In the genomic region with DNA sequence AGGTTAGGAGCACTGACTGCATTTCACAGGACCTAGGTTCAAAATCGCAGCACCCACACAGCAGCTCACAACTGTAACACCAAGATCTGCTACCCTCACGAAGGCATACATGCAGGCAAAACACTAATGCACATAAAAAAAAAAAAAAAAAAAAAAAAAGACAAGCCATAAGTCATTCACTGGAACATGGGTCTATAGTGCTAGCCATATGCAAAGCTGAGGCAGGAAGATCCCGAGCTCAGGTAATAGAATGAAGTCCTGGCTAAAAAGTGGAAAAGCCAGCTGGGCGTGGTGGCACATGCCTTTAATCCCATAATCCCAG, we compare ENCODE assay signal across 15 mouse cellular contexts. TPM values are rescaled to one million over a fixed set of nuclear protein-coding genes. Genes with fewer than 3 reads are reported as not detected.
DNase-seq lines count a peak whose midpoint lies in the region; ATAC-seq and TF ChIP-seq lines count a peak whose summit lies in the region.
"Had no signal": no experiment of that assay in that cellular context is flagged by ENCODE, and none has a peak within 500 bp of the region (broad histone marks: within the 10 kb centered on the region; RNA-seq: fewer than 3 reads in every experiment).

No protein-coding gene starts in this region.

- TF ChIP-seq EP300 in heart, postnatal 0 days (IDR thresholded peaks at IDR 0.05; ENCODE audit: low read depth), result no peak

- H3K9ac ChIP-seq in heart, postnatal 0 days (replicated peaks; ENCODE audit: low read depth, low read length), result no peak overlapping the region
- H3K9ac ChIP-seq in embryonic facial prominence, embryonic 13.5 days, result no peak overlapping the region

- H3K27ac ChIP-seq in heart, postnatal 0 days (ENCODE audit: low read depth), result 0 out of 2 replicates have a peak overlapping the region, but pooled peaks have one; percentile 73
- peak overlapping the region; percentile 85 for H3K27ac ChIP-seq in spleen, adult 2 months (ENCODE audit: insufficient read depth, low read length)
- no peak overlapping the region for H3K27ac ChIP-seq in embryonic facial prominence, embryonic 13.5 days
- peak overlapping the region; percentile 72 for H3K27ac ChIP-seq in macrophage

- no peak overlapping the region for H3K4me2 ChIP-seq in heart, postnatal 0 days (ENCODE audit: low read depth, low read length)
- peak overlapping the region; percentile 83; the same call in 1 of the 2 replicates for H3K4me2 ChIP-seq in embryonic facial prominence, embryonic 13.5 days

- TF ChIP-seq CTCF in heart, postnatal 0 days (IDR thresholded peaks at IDR 0.05; ENCODE audit: low read depth), result no peak
- no peak for TF ChIP-seq CTCF in spleen, adult 2 months (IDR thresholded peaks at IDR 0.05; ENCODE audit: extremely low read depth, insufficient read depth, insufficient read length, insufficient replicate concordance)

- no peak overlapping the region for H3K4me3 ChIP-seq in heart, postnatal 0 days (ENCODE audit: low read depth, low read length)
- no peak overlapping the region for H3K4me3 ChIP-seq in spleen, adult 2 months (ENCODE audit: extremely low read depth, insufficient read depth, insufficient read length)
- no peak overlapping the region for H3K4me3 ChIP-seq in embryonic facial prominence, embryonic 13.5 days
- H3K4me3 ChIP-seq in macrophage (ENCODE audit: inconsistent target), result no peak overlapping the region
- H3K4me3 ChIP-seq: megakaryocyte, embryonic 14.5 days had no signal

- peaks cover 40% of the 10 kb centered on the region for H3K4me1 ChIP-seq in heart, postnatal 0 days (ENCODE audit: control insufficient read depth, insufficient read depth)
- H3K4me1 ChIP-seq in spleen, adult 2 months (ENCODE audit: control insufficient read depth, insufficient read depth, insufficient read length), result peaks cover 22% of the 10 kb centered on the region
- peaks cover 25% of the 10 kb centered on the region for H3K4me1 ChIP-seq in embryonic facial prominence, embryonic 13.5 days

- no peak for DNase-seq in heart, postnatal 0 days (ENCODE audit: low spot score)
- no peak for DNase-seq in heart, postnatal 25 days (ENCODE audit: low spot score)
- DNase-seq in spleen, adult 2 months (ENCODE audit: low read depth in 1 of 2, low spot score in 2 of 2), result no peak
- DNase-seq in spleen, postnatal 14 days (ENCODE audit: low spot score in 2 of 2), result no peak
- no peak for DNase-seq in adrenal gland, postnatal 25 days
- no peak for DNase-seq in kidney, postnatal 14 days
- DNase-seq: cerebellum, postnatal 36 days had no signal

- intact Hi-C loops in heart, postnatal 25 days (cut with DNase I), result loop anchor here (5.0 kb wide), 1 partner anchor 292 kb away; no protein-coding TSS in a partner anchor

- ATAC-seq in heart, postnatal 0 days (ENCODE audit: insufficient read depth, low read depth), result no peak
- ATAC-seq in embryonic facial prominence, embryonic 13.5 days (ENCODE audit: insufficient number of reproducible peaks, insufficient read depth, low FRiP score, low TSS enrichment, low read depth), result no peak

- H3K27me3 ChIP-seq in heart, postnatal 0 days (ENCODE audit: control insufficient read depth, insufficient read depth, low read length), result no peaks in the 10 kb centered on the region
- H3K27me3 ChIP-seq in spleen, adult 2 months (ENCODE audit: control insufficient read depth, insufficient read depth, low read length), result no peaks in the 10 kb centered on the region
- H3K27me3 ChIP-seq in embryonic facial prominence, embryonic 13.5 days, result no peaks in the 10 kb centered on the region

- no peak for TF ChIP-seq POLR2A in spleen, adult 2 months (IDR thresholded peaks at IDR 0.05; ENCODE audit: low read depth, low read length)

- peaks cover 30% of the 10 kb centered on the region; the same call in 1 of the 2 replicates for H3K79me2 ChIP-seq in macrophage (ENCODE audit: inconsistent target)

- H3K36me3 ChIP-seq in heart, postnatal 0 days (replicated peaks; ENCODE audit: control insufficient read depth, insufficient read depth, low read length), result peaks cover 26% of the 10 kb centered on the region
- H3K36me3 ChIP-seq in spleen, adult 2 months (ENCODE audit: control insufficient read depth, insufficient read depth, low read length), result peaks cover 11% of the 10 kb centered on the region
- peaks cover 52% of the 10 kb centered on the region for H3K36me3 ChIP-seq in embryonic facial prominence, embryonic 13.5 days
- peaks cover 4% of the 10 kb centered on the region; the same call in 1 of the 2 replicates for H3K36me3 ChIP-seq in macrophage (ENCODE audit: inconsistent target)

- no peaks in the 10 kb centered on the region for H3K9me3 ChIP-seq in heart, postnatal 0 days (replicated peaks; ENCODE audit: control insufficient read depth, low read length)
- peaks cover 7% of the 10 kb centered on the region; the same call in 1 of the 2 replicates for H3K9me3 ChIP-seq in embryonic facial prominence, embryonic 13.5 days

- 78% methylated on average over 4 of the region's 4 CpGs for WGBS in heart, postnatal 0 days
- 51% methylated on average over 4 of the region's 4 CpGs for WGBS in spleen, adult 2 months
- WGBS in embryonic facial prominence, embryonic 13.5 days, result 80% methylated on average over 4 of the region's 4 CpGs
- 43% methylated on average over 4 of the region's 4 CpGs for WGBS in macrophage (ENCODE audit: missing documents)

RNA-seq across cellular contexts. Expression of gene Apoe, which starts 0.8 kb away (rescaled TPM):
- total RNA-seq in heart, postnatal 0 days (2014; rRNA removed; ENCODE audit: low replicate concordance), result 369 and 373 TPM in 2 replicates
- 471 and 552 TPM in 2 replicates for polyA plus RNA-seq in heart, postnatal 0 days (2015; fragmentation: Nextera tagmentation; extraction: Ambion mirVana)
- 100 to 1,000 TPM; 309 to 319 TPM for total RNA-seq in heart, postnatal 25 days (2021)
- polyA plus RNA-seq in spleen, adult 2 months (2012; rRNA removed), result 1,613 and 1,762 TPM in 2 replicates
- polyA plus RNA-seq in embryonic facial prominence, embryonic 13.5 days (2015; fragmentation: Nextera tagmentation; extraction: Ambion mirVana), result 200 and 263 TPM in 2 replicates
- 100 to 1,000 TPM in 24 of 26 experiments, 10 to 100 TPM in 2; 88.7 to 552 (median 167) TPM for total RNA-seq in macrophage (2018; cell fraction: chromatin; rRNA removed)
- total RNA-seq in macrophage (2018; cell fraction: cytosol; rRNA removed), result over 10,000 TPM in 1 of 26 experiments, 1,000 to 10,000 TPM in 25; 2,271 to 10,488 (median 5,747) TPM
- 1,000 to 10,000 TPM in 25 of 26 experiments, 100 to 1,000 TPM in 1; 950 to 5,502 (median 3,280) TPM for total RNA-seq in macrophage (2018; cell fraction: nucleus; rRNA removed)
- polyA plus RNA-seq in macrophage (2018), result 11,661 to 20,761 TPM (median 14,221 TPM) in 3 replicates
- 714 and 971 TPM in 2 replicates for total RNA-seq in adrenal gland, postnatal 25 days (2021)

RNA-seq across cellular contexts. Expression of gene Apoc1, which starts 7.3 kb away (rescaled TPM):
- not detected in 2 replicates for total RNA-seq in heart, postnatal 0 days (2014; rRNA removed; ENCODE audit: low replicate concordance)
- polyA plus RNA-seq in heart, postnatal 0 days (2015; fragmentation: Nextera tagmentation; extraction: Ambion mirVana), result 8.2 and 10.8 TPM in 2 replicates
- total RNA-seq in heart, postnatal 25 days (2021), result 1 to 10 TPM; 1.4 to 2.2 TPM
- 4.3 and 6.7 TPM in 2 replicates for polyA plus RNA-seq in spleen, adult 2 months (2012; rRNA removed)
- 10.3 and 17.3 TPM in 2 replicates for polyA plus RNA-seq in embryonic facial prominence, embryonic 13.5 days (2015; fragmentation: Nextera tagmentation; extraction: Ambion mirVana)
- 1 to 10 TPM in 1 of 26 experiments, not detected in 25; 2.8 TPM for total RNA-seq in macrophage (2018; cell fraction: chromatin; rRNA removed)
- 1 to 10 TPM in 25 of 26 experiments, under 1 TPM in 1; 0.93 to 9.2 (median 2.6) TPM for total RNA-seq in macrophage (2018; cell fraction: cytosol; rRNA removed)
- 1 to 10 TPM in 8 of 26 experiments, not detected in 18; 1.8 to 6.1 (median 2.3) TPM for total RNA-seq in macrophage (2018; cell fraction: nucleus; rRNA removed)
- 4.3 to 4.7 TPM (median 4.4 TPM) in 3 replicates for polyA plus RNA-seq in macrophage (2018)
- 1,269 and 1,513 TPM in 2 replicates for total RNA-seq in adrenal gland, postnatal 25 days (2021)

RNA-seq across cellular contexts. Expression of gene Tomm40, which starts 15.4 kb away (rescaled TPM):
- total RNA-seq in heart, postnatal 0 days (2014; rRNA removed; ENCODE audit: low replicate concordance), result 170 and 172 TPM in 2 replicates
- polyA plus RNA-seq in heart, postnatal 0 days (2015; fragmentation: Nextera tagmentation; extraction: Ambion mirVana), result 164 and 166 TPM in 2 replicates
- 100 to 1,000 TPM; 112 to 113 TPM for total RNA-seq in heart, postnatal 25 days (2021)
- polyA plus RNA-seq in spleen, adult 2 months (2012; rRNA removed), result 51.1 and 66.8 TPM in 2 replicates
- polyA plus RNA-seq in embryonic facial prominence, embryonic 13.5 days (2015; fragmentation: Nextera tagmentation; extraction: Ambion mirVana), result 112 and 139 TPM in 2 replicates
- 100 to 1,000 TPM in 1 of 26 experiments, 10 to 100 TPM in 25; 23.8 to 101 (median 64.7) TPM for total RNA-seq in macrophage (2018; cell fraction: chromatin; rRNA removed)
- total RNA-seq in macrophage (2018; cell fraction: cytosol; rRNA removed), result 10 to 100 TPM; 29.3 to 52.6 (median 38.4) TPM
- total RNA-seq in macrophage (2018; cell fraction: nucleus; rRNA removed), result 10 to 100 TPM; 18.7 to 88.7 (median 34.9) TPM
- polyA plus RNA-seq in macrophage (2018), result 17.8 to 74.1 TPM (median 32.1 TPM) in 3 replicates
- 96.1 and 115 TPM in 2 replicates for total RNA-seq in adrenal gland, postnatal 25 days (2021)

RNA-seq across cellular contexts. Expression of gene Apoc4, which starts 18.5 kb away (rescaled TPM):
- total RNA-seq in heart, postnatal 0 days (2014; rRNA removed; ENCODE audit: low replicate concordance), result not detected in 2 replicates
- 0.18 TPM in 2 replicates for polyA plus RNA-seq in heart, postnatal 0 days (2015; fragmentation: Nextera tagmentation; extraction: Ambion mirVana)
- total RNA-seq in heart, postnatal 25 days (2021), result not detected
- polyA plus RNA-seq in spleen, adult 2 months (2012; rRNA removed), result 0.25 and 0.28 TPM in 2 replicates
- polyA plus RNA-seq in embryonic facial prominence, embryonic 13.5 days (2015; fragmentation: Nextera tagmentation; extraction: Ambion mirVana), result 1.5 TPM in 1 of 2 replicates, not detected in the other
- total RNA-seq in macrophage (2018; cell fraction: chromatin; rRNA removed), result under 1 TPM in 1 of 26 experiments, not detected in 25; 0.33 TPM
- 1 to 10 TPM in 1 of 26 experiments, under 1 TPM in 19, not detected in 6; 0.27 to 1.0 (median 0.52) TPM for total RNA-seq in macrophage (2018; cell fraction: cytosol; rRNA removed)
- total RNA-seq in macrophage (2018; cell fraction: nucleus; rRNA removed), result not detected
- polyA plus RNA-seq in macrophage (2018), result 1.1 TPM in 1 of 3 replicates, not detected in the others
- total RNA-seq in adrenal gland, postnatal 25 days (2021), result 86.9 and 90.9 TPM in 2 replicates
- total RNA-seq: layer of hippocampus, postnatal 14 days had no signal
- polyA plus RNA-seq: intestine, embryonic 14.5 days; testis, adult 2 months had no signal

RNA-seq across cellular contexts. Expression of gene Gm44805, which starts 18.6 kb away (rescaled TPM):
- total RNA-seq in heart, postnatal 0 days (2014; rRNA removed; ENCODE audit: low replicate concordance), result 0.31 TPM in 1 of 2 replicates, not detected in the other
- not detected in 2 replicates for polyA plus RNA-seq in heart, postnatal 0 days (2015; fragmentation: Nextera tagmentation; extraction: Ambion mirVana)
- total RNA-seq in heart, postnatal 25 days (2021), result not detected
- polyA plus RNA-seq in spleen, adult 2 months (2012; rRNA removed), result not detected in 2 replicates
- 0.69 TPM in 1 of 2 replicates, not detected in the other for polyA plus RNA-seq in embryonic facial prominence, embryonic 13.5 days (2015; fragmentation: Nextera tagmentation; extraction: Ambion mirVana)
- total RNA-seq in macrophage (2018; cell fraction: chromatin; rRNA removed), result 1 to 10 TPM in 1 of 26 experiments, not detected in 25; 2.2 TPM
- total RNA-seq in macrophage (2018; cell fraction: cytosol; rRNA removed), result 1 to 10 TPM in 1 of 26 experiments, under 1 TPM in 1, not detected in 24; 0.49 to 1.2 TPM
- not detected for total RNA-seq in macrophage (2018; cell fraction: nucleus; rRNA removed)
- polyA plus RNA-seq in macrophage (2018), result not detected in 3 replicates
- total RNA-seq in adrenal gland, postnatal 25 days (2021), result 1.0 and 3.9 TPM in 2 replicates
- total RNA-seq: gastrocnemius, adult 18-20 months; layer of hippocampus, postnatal 14 days had no signal
- polyA plus RNA-seq: intestine, embryonic 14.5 days; neural tube, embryonic 14.5 days; testis, adult 2 months had no signal
